Mouse (Mus musculus) liver, embryonic 11.5 days (tissue): ENCODE measurements at regions not wholly inside any gene's neighbourhood (a gene's known extent, or its start where the extent isn't known, plus 50 kb on each side); places are given as distances from the start of the nearest gene placed in this dataset.

Source experiments
- ATAC-seq: fragments of 200-750 bp; cut with Nextera tagmentation; replicated peaks from 2 replicates; pipeline ENCODE4 v1.8.0; 2017; ENCODE audit warnings: moderate number of reproducible peaks, mild to moderate bottlenecking, moderate TSS enrichment, moderate library complexity; ENCODE audit not compliant: low FRiP score
- DNase-seq: peaks from one replicate; pipeline ENCODE4 v3.0.0-alpha.2; 2017; ENCODE audit warnings: low spot score
- H3K27ac ChIP-seq: fragments of 300-500 bp; sonication (generic); 2 replicates; pipeline ENCODE4 v1.5.1; 2014; ENCODE audit warnings: mild to moderate bottlenecking, low read depth, low read length, control low read depth
- H3K27me3 ChIP-seq: fragments of 300-500 bp; sonication (generic); replicated peaks from 2 replicates; pipeline ENCODE4 v1.6.1; 2014; ENCODE audit warnings: low read length, mixed read lengths; ENCODE audit not compliant: control insufficient read depth, insufficient read depth
- H3K36me3 ChIP-seq: fragments of 300-500 bp; sonication (generic); 2 replicates; pipeline ENCODE4 v1.6.1; 2014; ENCODE audit warnings: mild to moderate bottlenecking, low read length, moderate library complexity, mixed read lengths; ENCODE audit not compliant: control insufficient read depth, insufficient read depth
- H3K4me1 ChIP-seq: fragments of 300-500 bp; sonication (generic); replicated peaks from 2 replicates; pipeline ENCODE4 v1.6.1; 2014; ENCODE audit warnings: low read length, mixed read lengths; ENCODE audit not compliant: control insufficient read depth, insufficient read depth
- H3K4me2 ChIP-seq: fragments of 300-500 bp; sonication (generic); 2 replicates; pipeline ENCODE4 v1.6.1; 2014; ENCODE audit warnings: mild to moderate bottlenecking, control low read depth, moderate library complexity
- H3K4me3 ChIP-seq: fragments of 300-500 bp; sonication (generic); 2 replicates; pipeline ENCODE4 v1.5.1; 2014; ENCODE audit warnings: low read depth, low read length, control low read depth
- H3K9ac ChIP-seq: fragments of 300-500 bp; sonication (generic); 2 replicates; pipeline ENCODE4 v1.6.1; 2014; ENCODE audit warnings: low read depth, low read length, control low read depth
- H3K9me3 ChIP-seq: fragments of 300-500 bp; sonication (generic); 2 replicates; pipeline ENCODE4 v1.6.1; 2016; ENCODE audit warnings: low read length, inconsistent platforms, mixed read lengths; ENCODE audit not compliant: control insufficient read depth
- WGBS: fragments of 180-500 bp; shearing (Covaris S2); extraction: QIAGEN DNeasy Blood & Tissue Kit; methylation state at CpG from one replicate; pipeline ENCODE4 v1.1.7; 2014; 5-methylcytosine and 5-hydroxymethylcytosine counted together

DNA sequence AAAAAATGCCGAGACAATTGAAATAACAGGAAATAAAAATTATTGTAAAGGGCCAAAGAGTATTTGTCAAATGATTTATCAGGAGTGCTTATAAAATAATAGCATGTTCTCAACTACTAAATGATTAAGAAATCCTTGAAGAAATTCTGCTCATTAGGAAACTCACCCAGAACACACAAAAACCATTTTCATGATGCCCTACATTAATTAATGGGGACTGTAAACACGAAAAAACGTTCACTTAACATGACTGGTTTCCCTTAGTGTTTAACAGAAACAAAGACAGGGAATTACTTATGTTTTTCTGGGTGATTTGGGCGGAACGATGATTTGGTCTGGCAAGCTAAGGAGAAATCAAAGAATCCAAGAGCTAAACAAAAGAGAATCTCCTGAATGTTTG is 278.1 kb downstream of the Tox3 start:
- H3K4me2 ChIP-seq: no peak overlapping the region
- no peaks in the 10 kb centered on the region for H3K27me3 ChIP-seq
- no peaks in the 10 kb centered on the region for H3K36me3 ChIP-seq
- H3K4me1 ChIP-seq: no peaks in the 10 kb centered on the region
- H3K27ac ChIP-seq: no peak overlapping the region
- no peak for DNase-seq
- H3K9ac ChIP-seq: no peak overlapping the region
- H3K9me3 ChIP-seq: no peaks in the 10 kb centered on the region
- ATAC-seq: no peak
- H3K4me3 ChIP-seq: no peak overlapping the region
- 73% methylated on average over 5 of the region's 5 CpGs for WGBS

DNA sequence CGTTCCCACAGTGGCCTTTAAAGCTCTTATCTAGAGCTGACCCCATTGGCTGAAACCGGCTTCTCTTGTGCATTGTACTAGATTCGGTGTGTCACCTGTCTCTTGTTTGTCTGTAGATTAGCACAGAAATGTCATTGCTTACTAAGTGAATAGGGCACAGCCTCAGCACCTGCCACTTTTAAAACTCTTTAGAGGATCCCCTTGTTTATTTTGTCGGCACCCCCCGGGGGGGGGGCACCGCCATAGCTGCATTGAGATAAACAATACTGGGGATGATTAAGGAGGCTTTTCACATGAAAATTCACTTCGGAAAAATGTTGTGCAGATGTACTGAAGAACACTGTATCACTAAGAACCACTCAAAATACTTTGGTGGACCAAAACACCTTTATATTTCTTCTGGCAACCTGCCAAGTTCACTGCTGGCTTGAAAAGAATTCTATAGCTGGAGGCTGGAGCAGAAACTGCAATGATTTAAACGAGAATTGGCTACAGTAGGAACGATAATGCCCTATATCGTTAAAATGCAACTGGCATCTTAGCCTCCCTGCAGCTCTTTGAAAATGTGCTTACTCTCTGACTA is 278.6 kb downstream of the Tox3 start:
- WGBS: 38% methylated on average over 10 of the region's 10 CpGs
- Histone ChIP-seq H3K4me3 (no peak overlapping the region), H3K4me1 (no peaks in the 10 kb centered on the region), H3K4me2 (no peak overlapping the region), H3K9ac (no peak overlapping the region), H3K27me3 (no peaks in the 10 kb centered on the region), H3K9me3 (no peaks in the 10 kb centered on the region), H3K36me3 (no peaks in the 10 kb centered on the region), H3K27ac (no peak overlapping the region)
- ATAC-seq (no peak), DNase-seq (no peak)

DNA sequence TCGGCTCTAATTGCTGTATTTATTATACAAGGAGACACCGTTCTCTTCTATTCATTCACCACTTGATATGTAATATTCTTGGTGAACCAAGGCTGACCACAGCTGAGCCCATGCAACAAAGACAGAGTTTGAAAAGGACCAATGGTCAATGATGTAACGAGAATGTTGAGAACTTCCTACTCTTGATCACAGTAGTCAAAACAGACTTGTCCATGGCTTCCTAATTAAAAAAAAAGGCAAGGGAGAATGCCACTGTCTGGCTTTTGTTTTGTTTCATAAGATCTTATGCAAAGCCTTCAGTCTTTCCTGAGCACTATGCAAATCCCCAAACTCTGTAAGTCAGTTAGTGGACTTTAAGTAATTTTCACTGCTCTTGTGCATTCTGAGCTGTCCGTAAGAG is 279.7 kb downstream of the Tox3 start:
- H3K4me3 ChIP-seq: no peak overlapping the region
- H3K27me3 ChIP-seq: no peaks in the 10 kb centered on the region
- H3K9ac ChIP-seq: no peak overlapping the region
- H3K36me3 ChIP-seq: no peaks in the 10 kb centered on the region
- H3K9me3 ChIP-seq: no peaks in the 10 kb centered on the region
- DNase-seq (no peak), ATAC-seq (no peak)
- H3K4me1 ChIP-seq: no peaks in the 10 kb centered on the region
- H3K4me2 ChIP-seq: no peak overlapping the region
- 89% methylated on average over 4 of the region's 4 CpGs for WGBS
- no peak overlapping the region for H3K27ac ChIP-seq

DNA sequence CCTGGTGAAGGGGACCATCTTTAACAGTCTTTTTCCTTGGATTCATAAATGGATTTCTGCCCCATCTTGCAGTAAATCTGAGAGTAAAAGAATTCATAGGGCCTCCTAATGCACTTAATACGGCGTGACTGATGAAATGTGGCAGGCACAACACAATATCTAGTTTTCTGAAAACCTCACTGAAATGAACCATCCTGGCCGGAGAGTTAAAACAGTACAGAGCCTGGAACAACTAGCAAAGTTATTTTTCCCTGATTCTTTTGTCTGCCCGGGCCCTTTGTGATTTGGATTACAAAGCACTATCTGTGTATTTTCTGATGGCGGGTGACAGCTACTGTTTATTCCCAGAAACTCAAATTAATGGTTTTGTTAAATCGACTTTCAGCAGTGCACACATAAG is 283.8 kb downstream of the Tox3 start:
- no peak overlapping the region for H3K27ac ChIP-seq
- no peaks in the 10 kb centered on the region for H3K4me1 ChIP-seq
- no peak overlapping the region for H3K9ac ChIP-seq
- 65% methylated on average over 6 of the region's 6 CpGs for WGBS
- no peak overlapping the region for H3K4me2 ChIP-seq
- no peaks in the 10 kb centered on the region for H3K27me3 ChIP-seq
- ATAC-seq (no peak), DNase-seq (no peak)
- H3K4me3 ChIP-seq: no peak overlapping the region
- H3K36me3 ChIP-seq: no peaks in the 10 kb centered on the region
- no peaks in the 10 kb centered on the region for H3K9me3 ChIP-seq

DNA sequence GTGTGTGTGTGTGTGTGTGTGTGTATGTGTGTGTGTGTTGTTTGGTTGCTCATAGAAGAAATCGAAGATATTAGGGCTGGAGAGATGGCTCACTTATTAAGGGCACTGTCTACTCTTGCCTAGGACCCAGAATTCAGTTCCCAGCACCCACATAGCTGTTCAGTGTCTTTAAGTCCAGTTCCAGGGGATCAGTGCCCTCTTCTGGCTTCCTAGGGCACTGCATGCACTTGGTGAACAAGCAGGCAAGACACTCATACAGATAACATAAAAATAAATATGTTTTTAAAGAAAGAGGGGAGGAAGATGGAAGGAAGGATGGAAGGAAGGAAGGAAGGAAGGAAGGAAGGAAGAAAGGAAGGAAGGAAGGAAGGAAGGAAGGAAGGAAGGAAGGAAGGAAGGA is 284.9 kb downstream of the Tox3 start:
- Histone ChIP-seq H3K36me3 (no peaks in the 10 kb centered on the region), H3K27ac (no peak overlapping the region), H3K4me1 (no peaks in the 10 kb centered on the region), H3K27me3 (no peaks in the 10 kb centered on the region), H3K9ac (no peak overlapping the region), H3K4me2 (no peak overlapping the region), H3K9me3 (no peaks in the 10 kb centered on the region), H3K4me3 (no peak overlapping the region)
- ATAC-seq (no peak), DNase-seq (no peak)
- 86% methylated on average over 1 of the region's 1 CpGs for WGBS

DNA sequence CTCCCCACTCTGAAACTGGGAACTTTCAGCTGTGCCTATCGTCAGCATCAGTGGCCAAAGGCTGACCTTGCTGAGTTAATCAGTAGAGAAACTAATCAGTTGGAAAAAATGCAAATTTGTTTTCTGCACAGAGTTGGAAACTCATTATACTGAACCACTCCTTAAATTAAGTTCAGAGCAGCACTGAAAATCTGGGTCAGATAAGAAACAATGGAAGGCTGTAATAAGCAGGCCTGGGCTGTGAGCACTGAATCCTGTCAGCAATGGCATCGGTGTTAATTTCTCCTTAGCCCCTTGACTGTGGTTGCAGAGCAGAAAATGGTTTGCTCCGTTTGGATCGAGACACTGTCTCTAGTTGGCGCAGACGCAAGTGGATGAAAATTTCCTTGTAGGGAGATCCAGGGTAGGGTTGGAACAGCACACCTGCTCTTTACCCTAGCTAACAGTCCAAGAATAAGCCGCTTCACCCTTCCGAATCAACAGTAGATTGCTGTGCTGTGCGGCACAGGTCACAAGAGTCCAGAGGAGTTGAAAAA is 289.4 kb downstream of the Tox3 start:
- no peaks in the 10 kb centered on the region for H3K9me3 ChIP-seq
- no peaks in the 10 kb centered on the region for H3K36me3 ChIP-seq
- no peaks in the 10 kb centered on the region for H3K27me3 ChIP-seq
- H3K4me1 ChIP-seq: no peaks in the 10 kb centered on the region
- no peak overlapping the region for H3K9ac ChIP-seq
- no peak overlapping the region for H3K27ac ChIP-seq
- no peak overlapping the region for H3K4me2 ChIP-seq
- DNase-seq (no peak), ATAC-seq (no peak)
- WGBS: 80% methylated on average over 9 of the region's 9 CpGs
- no peak overlapping the region for H3K4me3 ChIP-seq

DNA sequence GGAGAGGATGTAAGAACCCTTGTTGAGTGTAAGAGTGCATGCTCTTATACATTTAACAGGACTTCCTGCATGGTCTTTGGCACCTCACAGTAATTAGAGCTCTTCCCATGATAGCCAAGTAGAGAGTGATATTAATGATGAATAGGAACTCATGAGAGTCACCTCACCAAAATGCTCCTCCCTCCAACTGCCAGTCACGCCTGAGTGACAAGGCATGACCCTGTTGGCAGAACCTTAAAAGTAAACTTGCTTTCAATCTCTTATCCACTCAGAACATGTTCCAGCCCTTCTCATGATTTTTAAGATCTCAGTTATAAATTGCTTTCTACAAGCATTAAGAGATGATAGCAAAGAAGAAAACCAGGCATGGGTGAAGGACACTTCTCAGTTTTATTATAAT is 291.8 kb downstream of the Tox3 start:
- Histone ChIP-seq H3K4me1 (no peaks in the 10 kb centered on the region), H3K9ac (no peak overlapping the region), H3K27me3 (no peaks in the 10 kb centered on the region), H3K27ac (no peak overlapping the region), H3K36me3 (no peaks in the 10 kb centered on the region), H3K4me3 (no peak overlapping the region), H3K4me2 (no peak overlapping the region), H3K9me3 (no peaks in the 10 kb centered on the region)
- WGBS: 62% methylated on average over 1 of the region's 1 CpGs
- DNase-seq (no peak), ATAC-seq (no peak)

DNA sequence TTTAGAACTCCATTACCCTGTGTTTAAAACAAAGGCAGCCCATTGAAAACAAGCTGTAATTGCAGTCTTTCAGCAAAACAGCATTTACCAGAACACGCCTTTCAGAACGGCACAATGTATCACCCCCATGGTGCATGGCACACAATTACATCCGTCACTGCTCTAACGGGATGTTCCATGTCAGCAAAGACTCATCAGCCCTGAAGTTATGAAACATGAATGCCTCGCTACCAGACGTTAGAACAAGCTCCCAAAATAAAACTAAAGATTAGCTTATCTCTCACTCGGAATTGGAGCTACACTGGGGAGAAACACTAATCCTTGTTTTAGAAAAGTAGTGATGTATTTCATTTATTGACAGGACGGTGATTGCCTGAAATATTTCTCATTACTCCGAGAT is 301.4 kb downstream of the Tox3 start:
- H3K4me1 ChIP-seq: no peaks in the 10 kb centered on the region
- H3K9ac ChIP-seq: no peak overlapping the region
- H3K4me3 ChIP-seq: no peak overlapping the region
- no peaks in the 10 kb centered on the region for H3K9me3 ChIP-seq
- H3K27ac ChIP-seq: no peak overlapping the region
- H3K36me3 ChIP-seq: no peaks in the 10 kb centered on the region
- no peaks in the 10 kb centered on the region for H3K27me3 ChIP-seq
- no peak for ATAC-seq
- H3K4me2 ChIP-seq: no peak overlapping the region
- 70% methylated on average over 9 of the region's 9 CpGs for WGBS
- no peak for DNase-seq

DNA sequence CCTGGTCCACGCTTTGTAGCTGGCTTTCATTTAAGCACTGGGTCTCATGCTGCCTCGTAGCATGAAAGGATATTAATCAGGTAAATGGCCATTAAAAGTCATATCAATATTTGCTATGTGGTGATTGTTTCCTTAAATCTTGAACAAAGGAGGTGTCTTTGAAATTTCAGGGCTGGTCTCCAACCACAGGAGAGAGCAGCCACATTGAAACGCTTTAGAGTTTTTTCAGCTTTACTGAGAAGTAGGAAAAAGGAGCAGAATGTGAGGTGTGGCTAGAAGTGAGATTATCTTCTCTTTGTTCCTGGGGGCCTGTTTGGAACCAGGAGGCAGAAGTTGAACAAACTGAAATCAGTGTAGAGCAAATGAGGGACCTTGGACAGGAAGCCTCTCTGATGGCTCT is 311.7 kb downstream of the Tox3 start:
- Histone ChIP-seq H3K4me1 (no peaks in the 10 kb centered on the region), H3K9ac (no peak overlapping the region), H3K36me3 (no peaks in the 10 kb centered on the region), H3K27ac (no peak overlapping the region), H3K4me3 (no peak overlapping the region), H3K4me2 (no peak overlapping the region), H3K27me3 (no peaks in the 10 kb centered on the region), H3K9me3 (no peaks in the 10 kb centered on the region)
- 72% methylated on average over 3 of the region's 3 CpGs for WGBS
- ATAC-seq (no peak), DNase-seq (no peak)
